Mouse (Mus musculus): ENCODE data around the gene Plxna1.

DNA sequence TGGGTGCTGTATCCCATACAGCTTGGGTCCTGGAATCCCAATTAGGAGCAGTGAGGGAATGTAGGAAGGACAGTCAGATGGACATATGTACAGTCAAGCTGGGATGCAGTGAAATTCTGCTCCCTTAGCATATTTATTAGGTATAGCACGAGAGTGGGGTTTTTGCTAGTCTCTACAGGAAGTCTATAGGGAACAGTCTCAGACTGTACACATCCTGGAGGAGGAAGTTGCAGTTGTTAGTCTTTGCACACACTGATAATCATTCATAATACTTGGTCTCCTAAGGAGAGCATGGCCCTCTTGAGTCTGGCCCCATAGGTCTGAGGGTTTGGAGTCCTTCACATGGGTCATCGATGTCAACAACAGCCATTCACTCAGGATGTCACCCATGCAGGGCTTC lies 50.9 kb downstream of the Plxna1 start:
- TF ChIP-seq CTCF (conservative IDR thresholded peaks at IDR 0.05; ENCODE audit: low read length) (no peak), NANOG (IDR thresholded peaks at IDR 0.05; ENCODE audit: borderline replicate concordance, low read length) (no peak)
